Mouse (Mus musculus): ENCODE data around the gene Krtcap2.

DNA sequence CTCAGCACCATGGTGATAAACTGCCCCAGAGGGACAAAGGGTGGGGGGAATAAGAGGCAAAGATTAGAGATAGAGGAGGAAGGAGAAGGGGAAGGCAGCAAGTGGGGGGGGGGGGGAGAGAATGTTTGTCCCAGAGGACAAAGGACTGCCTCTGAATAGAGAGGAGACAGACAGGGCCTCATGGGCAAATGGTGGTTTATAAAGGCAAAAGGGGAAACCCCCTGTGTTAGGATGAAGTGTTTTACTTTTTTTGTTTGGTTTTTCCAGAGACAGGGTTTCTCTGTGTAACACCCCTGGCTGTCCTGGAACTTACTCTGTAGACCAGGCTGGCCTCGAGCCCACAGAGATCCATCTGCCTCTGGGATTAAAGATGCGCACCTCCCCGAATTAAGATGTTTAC is 14.4 kb downstream of the Krtcap2 start:
- TF ChIP-seq CTCF (IDR thresholded peaks at IDR 0.05; ENCODE audit: borderline replicate concordance, control insufficient read depth, extremely low read depth, insufficient read depth, low read length, poor library complexity) (no peak), POLR2A (IDR thresholded peaks at IDR 0.05; ENCODE audit: control insufficient read depth, extremely low read depth, insufficient read depth, low read length, poor library complexity) (no peak)

Measured in thymus, adult 2 months (tissue).